9 mouse cellular contexts compared by ENCODE assay signal in the genomic region with DNA sequence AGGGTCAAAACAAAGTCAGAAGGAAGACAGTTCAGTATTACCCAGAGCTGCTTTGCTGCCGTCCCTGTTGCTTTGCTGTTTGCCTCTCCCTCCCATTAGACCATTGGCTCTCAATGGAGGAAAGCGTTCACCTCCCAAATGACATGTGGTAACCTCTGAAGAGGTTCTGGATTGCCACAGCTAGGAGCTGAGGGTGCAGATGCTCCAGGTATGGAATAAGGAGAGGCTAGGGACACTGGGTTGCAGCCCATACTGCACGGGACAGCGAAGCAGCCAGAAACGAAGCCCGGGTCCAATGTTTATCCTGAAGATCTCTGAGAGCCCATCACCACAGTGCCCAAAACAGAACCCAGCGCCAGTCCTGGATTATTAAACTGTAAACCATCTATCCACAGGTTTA. TPM values are rescaled to one million over a fixed set of nuclear protein-coding genes. Genes with fewer than 3 reads are reported as not detected.
DNase-seq lines count a peak whose midpoint lies in the region; ATAC-seq lines count a peak whose summit lies in the region.
"Had no signal": no experiment of that assay in that cellular context is flagged by ENCODE, and none has a peak within 500 bp of the region (broad histone marks: within the 10 kb centered on the region; RNA-seq: fewer than 3 reads in every experiment).

No protein-coding gene starts in this region.

- H3K36me3 ChIP-seq in heart, embryonic 15.5 days, result no peaks in the 10 kb centered on the region
- no peaks in the 10 kb centered on the region for H3K36me3 ChIP-seq in hindbrain, embryonic 13.5 days
- H3K36me3 ChIP-seq in midbrain, embryonic 13.5 days, result no peaks in the 10 kb centered on the region

- WGBS in heart, embryonic 15.5 days, result 68% methylated on average over 7 of the region's 7 CpGs
- 65% methylated on average over 7 of the region's 7 CpGs for WGBS in hindbrain, embryonic 13.5 days
- WGBS in midbrain, embryonic 13.5 days, result 72% methylated on average over 7 of the region's 7 CpGs

- ATAC-seq in heart, embryonic 15.5 days (replicated peaks; ENCODE audit: insufficient number of reproducible peaks, insufficient read depth, low FRiP score, low read depth), result no peak
- no peak for ATAC-seq in hindbrain, embryonic 13.5 days (ENCODE audit: low FRiP score)
- no peak for ATAC-seq in midbrain, embryonic 13.5 days

- H3K4me2 ChIP-seq in heart, embryonic 15.5 days, result no peak overlapping the region
- H3K4me2 ChIP-seq in hindbrain, embryonic 13.5 days, result no peak overlapping the region
- H3K4me2 ChIP-seq in midbrain, embryonic 13.5 days (replicated peaks), result no peak overlapping the region

- no peaks in the 10 kb centered on the region for H3K9me3 ChIP-seq in heart, embryonic 15.5 days (replicated peaks)
- no peaks in the 10 kb centered on the region for H3K9me3 ChIP-seq in hindbrain, embryonic 13.5 days
- H3K9me3 ChIP-seq in midbrain, embryonic 13.5 days, result no peaks in the 10 kb centered on the region

- peak overlapping the region; percentile 100 for H3K27ac ChIP-seq in heart, embryonic 15.5 days
- H3K27ac ChIP-seq in hindbrain, embryonic 13.5 days, result peak overlapping the region; percentile 100
- peak overlapping the region; percentile 100 for H3K27ac ChIP-seq in midbrain, embryonic 13.5 days

- H3K27me3 ChIP-seq in heart, embryonic 15.5 days, result no peaks in the 10 kb centered on the region
- no peaks in the 10 kb centered on the region for H3K27me3 ChIP-seq in hindbrain, embryonic 13.5 days
- no peaks in the 10 kb centered on the region for H3K27me3 ChIP-seq in midbrain, embryonic 13.5 days

- H3K9ac ChIP-seq in heart, embryonic 15.5 days, result no peak overlapping the region
- H3K9ac ChIP-seq in hindbrain, embryonic 13.5 days, result peak overlapping the region; percentile 58; the same call in 1 of the 2 replicates
- no peak overlapping the region for H3K9ac ChIP-seq in midbrain, embryonic 13.5 days (replicated peaks)

- H3K4me1 ChIP-seq in heart, embryonic 15.5 days (replicated peaks), result peaks cover 49% of the 10 kb centered on the region
- H3K4me1 ChIP-seq in hindbrain, embryonic 13.5 days (replicated peaks), result peaks cover 56% of the 10 kb centered on the region
- H3K4me1 ChIP-seq in midbrain, embryonic 13.5 days (replicated peaks), result peaks cover 55% of the 10 kb centered on the region

- DNase-seq in heart, postnatal 4 days, result no peak
- peak; percentile 25 for DNase-seq in c-Kit-positive CD71-positive TER-119-positive erythroid progenitor cells, embryonic 14.5 days (ENCODE audit: low spot score)
- DNase-seq in ovary, postnatal 36 days (ENCODE audit: low spot score), result no peak
- DNase-seq in right cerebral cortex, postnatal 14 days, result no peak
- no peak for DNase-seq in MN1 (ENCODE audit: low spot score)
- DNase-seq: layer of hippocampus, postnatal 36 days had no signal

- no peak overlapping the region for H3K4me3 ChIP-seq in heart, embryonic 15.5 days
- H3K4me3 ChIP-seq in hindbrain, embryonic 13.5 days, result no peak overlapping the region
- no peak overlapping the region for H3K4me3 ChIP-seq in midbrain, embryonic 13.5 days (replicated peaks)

RNA-seq across cellular contexts. Expression of a gene that starts 9.6 kb away (rescaled TPM):
- 39.1 and 40.7 TPM in 2 replicates for polyA plus RNA-seq in heart, embryonic 15.5 days (2015; fragmentation: Nextera tagmentation; extraction: Ambion mirVana)
- 10 to 100 TPM; 49.5 to 50.4 TPM for total RNA-seq in heart, postnatal 4 days (2021)
- polyA plus RNA-seq in hindbrain, embryonic 13.5 days (2015; fragmentation: Nextera tagmentation; extraction: Ambion mirVana), result 82.2 and 86.6 TPM in 2 replicates
- polyA plus RNA-seq in midbrain, embryonic 13.5 days (2015; fragmentation: Nextera tagmentation; extraction: Ambion mirVana), result 85.4 and 86.8 TPM in 2 replicates
